Mouse (Mus musculus) CH12.LX (cell line): ENCODE measurements around the gene Apbb1ip. TPM values are rescaled to one million over a fixed set of nuclear protein-coding genes. Genes with fewer than 3 reads are reported as not detected.

ENCODE experiments used
- DNase-seq: peaks from one replicate; pipeline ENCODE4 v3.0.0-alpha.2; 2013; ENCODE audit errors: extremely low read depth
- H3K27ac ChIP-seq: 2 replicates; pipeline ENCODE4 v1.5.1; 2012; ENCODE audit warnings: low read depth, mild to moderate bottlenecking, control low read depth, moderate library complexity; ENCODE audit not compliant: insufficient read depth
- H3K27me3 ChIP-seq: replicated peaks from 2 replicates; pipeline ENCODE3; 2012; ENCODE audit warnings: inconsistent platforms
- H3K36me3 ChIP-seq, 2 experiments: replicated peaks in 1 of 2; 2 replicates each; pipeline versions ENCODE3 to v1.6.1; 2012; ENCODE audit warnings: inconsistent platforms in 1 of 2, low read length in 1 of 2, mild to moderate bottlenecking in 1 of 2, mixed read lengths in 1 of 2, moderate library complexity in 1 of 2; ENCODE audit not compliant: control insufficient read depth in 1 of 2, insufficient read depth in 1 of 2
- H3K4me1 ChIP-seq, 2 experiments: 2 replicates each; pipeline ENCODE4 v1.6.1; 2012; ENCODE audit warnings: inconsistent platforms in 1 of 2, moderate library complexity in 1 of 2; ENCODE audit not compliant: insufficient read depth in 2 of 2, control insufficient read depth in 1 of 2
- H3K4me2 ChIP-seq: 2 replicates; pipeline ENCODE4 v1.6.1; 2012; ENCODE audit warnings: low read depth, mild to moderate bottlenecking, control low read depth; ENCODE audit not compliant: poor library complexity, insufficient read depth, severe bottlenecking
- H3K4me3 ChIP-seq, 3 experiments: fragments of 150-350 bp in 1 of 3; sonication (generic) in 1 of 3; replicated peaks in 1 of 3; 2 replicates each; pipeline versions ENCODE3 to v1.5.1; 2011 to 2012; ENCODE audit warnings: low read depth in 2 of 3, low read length in 2 of 3, mild to moderate bottlenecking in 2 of 3, moderate library complexity in 2 of 3, control low read depth in 1 of 3, improper control_type of control experiment in 1 of 3, inconsistent platforms in 1 of 3, mixed read lengths in 1 of 3; ENCODE audit not compliant: poor library complexity in 1 of 3
- H3K79me2 ChIP-seq: replicated peaks from 2 replicates; pipeline ENCODE4 v1.6.1; 2012; ENCODE audit warnings: mild to moderate bottlenecking, moderate library complexity; ENCODE audit not compliant: control insufficient read depth, poor library complexity, insufficient read depth, severe bottlenecking; ENCODE audit errors: extremely low read depth
- H3K9ac ChIP-seq: 2 replicates; pipeline ENCODE4 v1.6.1; 2012; ENCODE audit warnings: low read depth, mild to moderate bottlenecking, control low read depth, moderate library complexity; ENCODE audit not compliant: insufficient read depth
- H3K9me3 ChIP-seq: replicated peaks from 2 replicates; pipeline ENCODE3; 2012; ENCODE audit warnings: low read length, inconsistent platforms, mixed read lengths
- BHLHE40 ChIP-seq: IDR thresholded peaks from 2 replicates; pipeline ENCODE4 v1.6.1; 2011; ENCODE audit warnings: mild to moderate bottlenecking, low read depth, low read length, improper control_type of control experiment
- CTCF ChIP-seq, 2 experiments: IDR thresholded peaks in 1 of 2; conservative IDR thresholded peaks in 1 of 2; 2 replicates each; pipeline ENCODE4 v1.5.1; 2011 to 2012; ENCODE audit warnings: low read depth in 2 of 2, low read length in 2 of 2, improper control_type of control experiment in 1 of 2, inconsistent platforms in 1 of 2, mild to moderate bottlenecking in 1 of 2, moderate library complexity in 1 of 2
- E2F4 ChIP-seq: IDR thresholded peaks from 2 replicates; pipeline ENCODE4 v1.6.1; 2011; ENCODE audit warnings: low read depth, low read length, improper control_type of control experiment; ENCODE audit not compliant: insufficient replicate concordance
- IRF4 ChIP-seq: IDR thresholded peaks from 2 replicates; pipeline ENCODE4 v1.6.1; 2014; ENCODE audit warnings: low read depth, mild to moderate bottlenecking, inconsistent platforms, low read length, improper control_type of control experiment
- JUND ChIP-seq: conservative IDR thresholded peaks from 2 replicates; pipeline ENCODE4 v1.6.1; 2011; ENCODE audit warnings: low read depth, low read length, improper control_type of control experiment
- NRF1 ChIP-seq: IDR thresholded peaks from 2 replicates; pipeline ENCODE4 v1.6.1; 2014; ENCODE audit warnings: low read depth, mild to moderate bottlenecking, inconsistent platforms, low read length, improper control_type of control experiment, moderate library complexity
- PAX5 ChIP-seq: IDR thresholded peaks from 2 replicates; pipeline ENCODE4 v1.6.1; 2012; ENCODE audit warnings: low read length, inconsistent platforms, mixed read lengths
- POLR2A ChIP-seq: IDR thresholded peaks from 2 replicates; pipeline ENCODE4 v1.6.1; 2011; ENCODE audit warnings: low read depth, mild to moderate bottlenecking, improper control_type of control experiment, low read length
- POLR2AphosphoS2 ChIP-seq: IDR thresholded peaks from 2 replicates; pipeline ENCODE4 v1.6.1; 2011; ENCODE audit warnings: low read depth, low read length, improper control_type of control experiment
- RAD21 ChIP-seq: IDR thresholded peaks from 2 replicates; pipeline ENCODE4 v1.6.1; 2011; ENCODE audit warnings: low read depth, mild to moderate bottlenecking, low read length, improper control_type of control experiment, moderate library complexity
- RCOR1 ChIP-seq: conservative IDR thresholded peaks from 2 replicates; pipeline ENCODE4 v1.6.1; 2012; ENCODE audit warnings: low read depth, mild to moderate bottlenecking, inconsistent platforms, low read length, improper control_type of control experiment
- SMC3 ChIP-seq: IDR thresholded peaks from 2 replicates; pipeline ENCODE4 v1.6.1; 2011; ENCODE audit warnings: low read depth, low read length, improper control_type of control experiment
- TBP ChIP-seq: conservative IDR thresholded peaks from 2 replicates; pipeline ENCODE4 v1.6.1; 2011; ENCODE audit warnings: low read depth, low read length, improper control_type of control experiment
- UBTF ChIP-seq: IDR thresholded peaks from 2 replicates; pipeline ENCODE4 v1.6.1; 2012; ENCODE audit warnings: low read depth, mild to moderate bottlenecking, inconsistent platforms, low read length, improper control_type of control experiment, moderate library complexity
- USF2 ChIP-seq: conservative IDR thresholded peaks from 2 replicates; pipeline ENCODE4 v1.6.1; 2011; ENCODE audit warnings: low read depth, low read length, improper control_type of control experiment
- ZC3H11A ChIP-seq: IDR thresholded peaks from 2 replicates; pipeline ENCODE4 v1.6.1; 2012; ENCODE audit warnings: low read depth, mild to moderate bottlenecking, inconsistent platforms, low read length, improper control_type of control experiment
- ZMIZ1 ChIP-seq: IDR thresholded peaks from 2 replicates; pipeline ENCODE4 v1.6.1; 2012; ENCODE audit warnings: low read depth, mild to moderate bottlenecking, inconsistent platforms, low read length, improper control_type of control experiment
- dilution Hi-C: fragments of 300-500 bp; cut with MboI; formaldehyde crosslinking; loops from 2 replicates; pipeline ENCODE4 v1.14.3; 2020; ENCODE audit warnings: low sequenced_read_pairs; ENCODE audit not compliant: extremely low pct_unique_long_range_greater_than_20kb, extremely low pct_ligation_motif_present
- in situ Hi-C: fragments of 300-500 bp; cut with MboI; formaldehyde crosslinking; loops from 3 replicates; pipeline ENCODE4 v1.14.3; 2019; ENCODE audit warnings: low sequenced_read_pairs, low pct_ligation_motif_present, low pct_unique_long_range_greater_than_20kb, mixed read lengths
- polyA plus RNA-seq: library from polyadenylated mRNA; unstranded; fragments of >175 nt; gene quantifications from 2 replicates; pipeline ENCODE4 v1.2.1, GENCODE M21; 2012; ENCODE audit warnings: low read depth; ENCODE audit not compliant: insufficient read length
- total RNA-seq, 2 experiments: library from RNA; depleted of rRNA; stranded (reverse); fragments of 300-350 nt in 1 of 2; fragments of >200 nt in 1 of 2; gene quantifications; 2 replicates each; pipeline ENCODE4 v1.2.3; 2012 to 2014

Apbb1ip gene
- total and polyA plus RNA-seq, 3 experiments: 3.5 to 59.9 (median 4.0) TPM

DNA sequence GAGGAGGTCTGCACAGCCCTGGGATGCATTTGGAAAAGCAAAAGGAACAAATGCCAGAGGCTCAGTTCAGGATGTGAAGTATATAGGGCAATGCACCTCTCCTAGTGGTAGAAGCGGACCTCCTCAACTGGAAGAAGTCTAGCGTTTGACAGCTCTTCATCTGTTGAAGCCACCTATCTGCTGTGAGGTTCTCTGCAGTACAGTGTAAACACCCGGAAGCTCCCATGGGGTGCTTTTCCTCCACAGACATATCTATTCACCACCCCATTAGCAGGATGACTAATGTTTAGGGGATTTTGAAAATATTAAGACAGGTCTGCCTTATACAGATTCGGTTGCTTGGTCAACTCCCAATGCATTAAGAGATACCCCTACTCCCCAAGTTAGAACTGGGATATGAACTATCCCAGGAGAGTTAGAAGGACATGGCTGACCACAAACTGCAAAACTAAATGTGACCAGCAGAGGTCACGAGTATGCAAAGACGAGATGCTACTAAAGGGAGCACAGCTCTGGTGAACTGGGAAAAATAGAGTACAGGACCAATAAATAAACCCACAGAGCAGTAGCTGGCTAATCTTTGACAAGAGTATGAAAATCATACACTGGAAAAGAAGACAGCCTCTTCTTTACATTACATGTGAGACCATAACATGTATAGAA, 15.5 kb upstream of the Apbb1ip start:
- H3K79me2 ChIP-seq: no peaks in the 10 kb centered on the region
- H3K36me3 ChIP-seq: no peaks in the 10 kb centered on the region
- TF ChIP-seq E2F4 (no peak), JUND (no peak), ZMIZ1 (no peak), RCOR1 (no peak), USF2 (no peak), POLR2A (no peak), IRF4 (peak; percentile 42; the same call in 1 of the 2 replicates), SMC3 (peak; percentile 91), ZC3H11A (0 out of 2 replicates have a peak, but pooled peaks have one; percentile 11), BHLHE40 (no peak), PAX5 (no peak), CTCF (conservative IDR thresholded peaks at IDR 0.05 in 1 of 2, IDR thresholded peaks at IDR 0.05 in 1 of 2; ENCODE audit: low read depth in 2 of 2, low read length in 2 of 2) (peak; percentile 56 to 83; a peak in 3 of 4 replicates), TBP (no peak), UBTF (no peak), RAD21 (peak; percentile 79)
- no peak overlapping the region for H3K4me2 ChIP-seq
- no peak overlapping the region for H3K9ac ChIP-seq
- H3K27me3 ChIP-seq: no peaks in the 10 kb centered on the region
- H3K9me3 ChIP-seq: no peaks in the 10 kb centered on the region
- no peak overlapping the region for H3K4me3 ChIP-seq
- no peak overlapping the region for H3K27ac ChIP-seq
- in situ Hi-C loops: no loop called here
- DNase-seq: peak; percentile 65
- H3K4me1 ChIP-seq: peaks cover 9 to 15% of the 10 kb centered on the region in 2 experiments
- dilution Hi-C loops: no loop called here

GRCm38 (mm10) chr2:22760452-22760851, 13.4 kb upstream of the Apbb1ip start:
- TF ChIP-seq NRF1 (no peak), E2F4 (no peak), RAD21 (no peak), POLR2AphosphoS2 (no peak)
- TF ChIP-seq, all 38 proteins: peak for 0
- no peak overlapping the region for H3K4me3 ChIP-seq
- in situ Hi-C loops: no loop called here

More at GRCm38 (mm10) chr2:22760452-22760851, 13.4 kb upstream of the Apbb1ip start:
- dilution Hi-C loops: no loop called here
- Histone ChIP-seq H3K36me3 (no peaks in the 10 kb centered on the region), H3K27me3 (no peaks in the 10 kb centered on the region), H3K4me2 (no peak overlapping the region), H3K9ac (no peak overlapping the region), H3K27ac (no peak overlapping the region), H3K79me2 (no peaks in the 10 kb centered on the region), H3K4me1 (peaks cover 6 to 15% of the 10 kb centered on the region in 2 experiments), H3K9me3 (no peaks in the 10 kb centered on the region)
- DNase-seq: no peak
